Mouse (Mus musculus) heart, postnatal 0 days (tissue): ENCODE measurements around the gene Oprd1.

ENCODE experiments used
- CTCF ChIP-seq: IDR thresholded peaks from 2 replicates; pipeline ENCODE4 v1.5.1; 2016; ENCODE audit warnings: antibody characterized with exemption, control low read depth, low read depth
- EP300 ChIP-seq: IDR thresholded peaks from 2 replicates; pipeline ENCODE4 v1.6.1; 2016; ENCODE audit warnings: antibody characterized with exemption, low read depth

GRCm38 (mm10) chr4:132176474-132176873, 32.2 kb upstream of the Oprd1 start:
- TF ChIP-seq EP300: no peak
- no peak for TF ChIP-seq CTCF
